Mouse (Mus musculus) bone marrow, adult 2 months (tissue): ENCODE measurements around the gene Gucy1b1.

Source experiments
- CTCF ChIP-seq: fragments of 200-500 bp; IDR thresholded peaks from 2 replicates; pipeline ENCODE4 v1.5.1; 2011; ENCODE audit warnings: low read length, control low read depth; ENCODE audit not compliant: control insufficient read depth, insufficient read depth
- POLR2A ChIP-seq: fragments of 200-500 bp; IDR thresholded peaks from 2 replicates; pipeline ENCODE4 v1.6.1; 2011; ENCODE audit warnings: low read depth, mild to moderate bottlenecking, control low read depth, low read length, borderline replicate concordance; ENCODE audit not compliant: control insufficient read depth

GRCm38 (mm10) chr3:82118916-82119315 is 44.4 kb upstream of the Gucy1b1 start:
- TF ChIP-seq POLR2A, result no peak
- TF ChIP-seq CTCF, result no peak
